In the genomic region with DNA sequence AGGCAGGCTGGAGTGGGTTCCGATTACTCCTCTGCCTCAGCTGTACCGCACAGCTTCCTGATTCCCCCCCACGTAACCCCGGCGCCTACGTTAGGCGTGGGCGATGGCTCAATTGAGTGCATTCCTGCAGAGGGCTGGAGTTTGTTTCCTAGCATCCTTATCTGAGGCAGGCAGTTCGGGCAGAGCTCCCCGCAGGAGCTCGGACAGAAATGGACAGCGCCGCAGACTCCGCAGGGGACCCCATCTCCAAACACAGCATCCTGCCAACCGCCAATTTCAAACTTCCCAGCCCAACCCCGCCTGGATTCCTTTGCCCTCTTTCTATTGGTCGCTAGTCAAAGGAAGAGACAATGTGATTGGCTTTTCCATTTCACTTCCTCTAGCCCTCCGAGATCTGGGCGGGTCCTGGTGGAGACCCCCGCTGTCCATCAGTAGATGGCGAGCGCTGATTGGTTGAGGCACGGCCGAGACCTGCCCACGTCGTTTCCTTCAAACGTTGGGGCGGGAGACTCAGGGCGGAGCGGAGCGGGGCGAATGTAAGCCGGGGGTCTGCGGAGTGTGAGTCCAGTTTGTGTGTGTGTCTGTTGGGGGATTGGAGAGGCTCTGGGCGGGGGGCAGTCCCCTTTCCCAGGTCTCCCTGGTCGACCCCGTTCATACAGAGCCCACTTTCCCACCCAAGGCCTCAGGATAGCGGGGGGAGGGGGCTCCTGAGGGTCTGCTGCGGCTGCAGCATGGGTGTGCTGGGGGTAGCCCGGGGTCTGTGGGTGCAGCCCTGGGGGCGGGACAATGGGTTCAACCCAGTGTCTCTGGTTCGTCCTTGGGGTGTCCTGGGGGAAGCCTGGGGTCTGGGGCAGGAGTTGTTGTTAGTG, we compare ENCODE assay signal across 8 mouse cellular contexts. TPM values are rescaled to one million over a fixed set of nuclear protein-coding genes. Genes with fewer than 3 reads are reported as not detected.
DNase-seq lines count a peak whose midpoint lies in the region; ATAC-seq and TF ChIP-seq lines count a peak whose summit lies in the region.

Gene Cit (plus strand): TSS at position 513 of the 869 bp plus-strand sequence.

- peaks cover 49% of the 10 kb centered on the region for H3K79me2 ChIP-seq in macrophage (ENCODE audit: inconsistent target)

- H3K27me3 ChIP-seq in hindbrain, postnatal 0 days (ENCODE audit: insufficient read depth, low read length) = no peaks in the 10 kb centered on the region

- H3K4me1 ChIP-seq in hindbrain, postnatal 0 days (ENCODE audit: insufficient read depth, low read length) = peaks cover 9% of the 10 kb centered on the region; the same call in 1 of the 2 replicates

- no peaks in the 10 kb centered on the region for H3K36me3 ChIP-seq in hindbrain, postnatal 0 days (ENCODE audit: insufficient read depth, low read length)
- H3K36me3 ChIP-seq in macrophage (ENCODE audit: inconsistent target) = no peaks in the 10 kb centered on the region

- peak; percentile 99 for ATAC-seq in activated CD4-positive, CD25-positive, alpha-beta regulatory T cell, adult 4 months
- peak; percentile 97 for ATAC-seq in common myeloid progenitor, adult 5-6 weeks (replicated peaks; ENCODE audit: low read depth, poor library complexity, severe bottlenecking)
- peak; percentile 100 for ATAC-seq in hindbrain, postnatal 0 days

- DNase-seq in gastrocnemius, adult 2 months = peak; percentile 89
- peak; percentile 98 for DNase-seq in hindbrain, postnatal 0 days (ENCODE audit: low spot score)
- peak; percentile 84 to 88 for DNase-seq in left cerebral cortex, adult 2 months (ENCODE audit: extremely low spot score in 1 of 2, low spot score in 2 of 2)
- peak; percentile 89 for DNase-seq in retina, postnatal 7 days (ENCODE audit: low read depth, low spot score)
- peak; percentile 34 to 68 for DNase-seq in urinary bladder, adult 18-20 months (ENCODE audit: low spot score in 2 of 2)

- H3K9ac ChIP-seq in hindbrain, postnatal 0 days (replicated peaks; ENCODE audit: low read length) = peak within 1 kb of the TSS; percentile 40; the same call in 1 of the 2 replicates

- H3K27ac ChIP-seq in gastrocnemius, adult 2 months = no peak within 1 kb of the TSS
- H3K27ac ChIP-seq in hindbrain, postnatal 0 days = no peak within 1 kb of the TSS
- H3K27ac ChIP-seq in left cerebral cortex, adult 2 months = peak within 1 kb of the TSS; percentile 36; the same call in 1 of the 2 replicates
- peak within 1 kb of the TSS; percentile 68 for H3K27ac ChIP-seq in macrophage

- no peaks in the 10 kb centered on the region for H3K9me3 ChIP-seq in hindbrain, postnatal 0 days (ENCODE audit: low read length)

- 0% methylated on average over 42 of the region's 42 CpGs for WGBS in hindbrain, postnatal 0 days
- WGBS in macrophage (ENCODE audit: missing documents) = 1% methylated on average over 42 of the region's 42 CpGs

- H3K4me2 ChIP-seq in hindbrain, postnatal 0 days (ENCODE audit: low read depth, low read length) = peak within 1 kb of the TSS; percentile 98

- intact Hi-C loops in gastrocnemius, adult 2 months (cut with DNase I) = no loop called here
- intact Hi-C loops in left cerebral cortex, adult 2 months (cut with DNase I) = loop anchor here (5.0 kb wide), 1 partner anchor 62 kb away; no protein-coding TSS in a partner anchor

- TF ChIP-seq CTCF in gastrocnemius, adult 2 months (IDR thresholded peaks at IDR 0.05) = no peak
- TF ChIP-seq CTCF in hindbrain, postnatal 0 days (IDR thresholded peaks at IDR 0.05; ENCODE audit: low read depth) = no peak
- no peak for TF ChIP-seq CTCF in left cerebral cortex, adult 2 months (IDR thresholded peaks at IDR 0.05)

- peak within 1 kb of the TSS; percentile 75 for H3K4me3 ChIP-seq in gastrocnemius, adult 2 months
- peak within 1 kb of the TSS; percentile 56 for H3K4me3 ChIP-seq in hindbrain, postnatal 0 days (ENCODE audit: low read length)
- peak within 1 kb of the TSS; percentile 51 for H3K4me3 ChIP-seq in left cerebral cortex, adult 2 months
- H3K4me3 ChIP-seq in macrophage (ENCODE audit: inconsistent target) = peak within 1 kb of the TSS; percentile 89

RNA-seq across cellular contexts. Expression of gene Cit, which starts in this region (rescaled TPM):
- polyA plus RNA-seq in activated CD4-positive, CD25-positive, alpha-beta regulatory T cell, adult 4 months (2017; shearing (Covaris generic)) = 10 to 100 TPM in 1 of 2 experiments, 1 to 10 TPM in 1; 7.2 to 10.2 TPM
- 45.8 and 51.2 TPM in 2 replicates for total RNA-seq in common myeloid progenitor, adult 5-6 weeks (2017)
- under 1 TPM; 0.61 to 0.95 TPM for total RNA-seq in gastrocnemius, adult 2 months (2021)
- total RNA-seq in hindbrain, postnatal 0 days (2014; rRNA removed) = 28.5 and 30.2 TPM in 2 replicates
- 36.7 and 40.9 TPM in 2 replicates for polyA plus RNA-seq in hindbrain, postnatal 0 days (2015; fragmentation: Nextera tagmentation; extraction: Ambion mirVana)
- 100 to 1,000 TPM; 204 to 209 TPM for total RNA-seq in left cerebral cortex, adult 2 months (2021)
- 10 to 100 TPM in 22 of 26 experiments, 1 to 10 TPM in 4; 5.9 to 75.0 (median 20.0) TPM for total RNA-seq in macrophage (2018; cell fraction: chromatin; rRNA removed)
- 1 to 10 TPM in 21 of 26 experiments, under 1 TPM in 5; 0.56 to 5.0 (median 2.0) TPM for total RNA-seq in macrophage (2018; cell fraction: cytosol; rRNA removed)
- 10 to 100 TPM in 7 of 26 experiments, 1 to 10 TPM in 19; 2.8 to 54.2 (median 6.9) TPM for total RNA-seq in macrophage (2018; cell fraction: nucleus; rRNA removed)
- 0.46 to 2.4 TPM (median 1.9 TPM) in 3 replicates for polyA plus RNA-seq in macrophage (2018)

Comparison
In these comparisons a context has a peak if more than half of its experiments do, and no peak if none do; other contexts are left out.
1. RNA of gene Cit (total RNA-seq): 204 to 209 TPM in left cerebral cortex, adult 2 months, 45.8 to 51.2 TPM in common myeloid progenitor, adult 5-6 weeks and 28.5 to 30.2 TPM in hindbrain, postnatal 0 days; 0.61 to 0.95 TPM in gastrocnemius, adult 2 months; every median in the first group is over 10 times any median in the second.
2. Peak in DNase-seq and H3K4me3 ChIP-seq in gastrocnemius, adult 2 months; RNA of the gene not detected or under 1 TPM.
3. H3K27ac ChIP-seq: peak in left cerebral cortex, adult 2 months (single experiment) and macrophage (single experiment); none in gastrocnemius, adult 2 months (single experiment) and hindbrain, postnatal 0 days (single experiment).
4. Peak in every context shown above with its lines, with median percentiles within 50 percentile points of each other: ATAC-seq, DNase-seq and H3K4me3 ChIP-seq.